Comparison of ENCODE assay signal across 8 mouse cellular contexts in the genomic region with DNA sequence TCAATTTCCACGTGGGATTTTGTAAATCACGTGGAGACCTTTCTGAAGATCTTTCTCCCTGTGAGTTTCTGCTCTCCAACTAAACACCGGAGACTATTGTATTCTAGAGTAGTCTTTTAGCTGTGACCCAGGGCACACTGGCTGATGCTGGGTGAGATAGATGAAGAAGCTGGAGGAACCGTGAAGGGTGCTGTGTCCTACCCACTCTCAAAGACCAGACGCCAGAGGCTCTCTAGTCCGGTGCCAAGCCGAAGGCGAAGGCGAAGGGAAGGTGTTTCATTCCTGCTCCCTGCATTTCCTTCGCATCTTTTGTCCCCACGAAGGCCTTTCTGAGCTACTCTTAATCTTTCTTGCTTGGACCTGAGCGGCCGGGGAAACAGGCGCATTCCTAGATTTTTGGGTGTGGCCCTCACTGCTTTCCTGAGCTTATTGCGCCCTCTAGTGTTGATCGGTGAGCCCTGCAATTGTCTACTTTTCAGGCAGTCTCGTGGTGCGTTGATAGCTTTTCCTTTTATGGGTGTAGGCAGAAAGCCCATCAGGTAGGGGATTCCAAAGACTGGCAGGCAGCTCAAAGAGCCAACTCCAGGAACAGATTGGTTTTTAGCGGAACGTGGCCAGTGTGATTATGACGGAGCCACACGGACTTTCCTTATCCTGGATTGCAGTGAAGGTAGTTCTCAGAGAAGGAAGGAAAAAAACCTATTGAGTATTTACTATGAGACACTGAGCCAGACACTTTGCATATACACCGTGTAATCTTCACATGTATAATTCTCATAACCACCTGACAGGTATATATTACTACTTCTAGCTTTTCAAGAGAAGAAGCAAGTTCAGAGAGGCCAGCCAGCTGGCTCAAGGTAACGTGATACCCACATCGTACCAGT. TPM values are rescaled to one million over a fixed set of nuclear protein-coding genes. Genes with fewer than 3 reads are reported as not detected.
DNase-seq lines count a peak whose midpoint lies in the region; ATAC-seq and TF ChIP-seq lines count a peak whose summit lies in the region.

No protein-coding gene starts in this region.

- H3K27me3 ChIP-seq in embryonic facial prominence, embryonic 13.5 days, result no peaks in the 10 kb centered on the region; the same call in 1 of the 2 replicates
- H3K27me3 ChIP-seq in limb, embryonic 15.5 days, result no peaks in the 10 kb centered on the region
- H3K27me3 ChIP-seq in midbrain, postnatal 0 days (ENCODE audit: insufficient read depth, low read length), result no peaks in the 10 kb centered on the region

- WGBS in embryonic facial prominence, embryonic 13.5 days, result 12% methylated on average over 25 of the region's 25 CpGs
- 12% methylated on average over 25 of the region's 25 CpGs for WGBS in limb, embryonic 15.5 days
- 16% methylated on average over 25 of the region's 25 CpGs for WGBS in midbrain, postnatal 0 days

- DNase-seq in 416B (ENCODE audit: low read depth), result peak; percentile 88
- DNase-seq in adrenal gland, postnatal 4 days (ENCODE audit: low spot score in 2 of 2), result peak; percentile 42 to 61
- peak; percentile 78 to 88 for DNase-seq in heart, adult 9 months (ENCODE audit: low spot score in 2 of 2)
- DNase-seq in kidney, adult 9 months, result peak; percentile 87
- peak; percentile 90 for DNase-seq in midbrain, postnatal 0 days (ENCODE audit: low spot score)
- DNase-seq in spleen, postnatal 10 days (ENCODE audit: low spot score in 2 of 2), result peak; percentile 32 to 64

- H3K4me2 ChIP-seq in embryonic facial prominence, embryonic 13.5 days, result peak overlapping the region; percentile 56
- peak overlapping the region; percentile 48 for H3K4me2 ChIP-seq in limb, embryonic 15.5 days
- peak overlapping the region; percentile 56 for H3K4me2 ChIP-seq in midbrain, postnatal 0 days (ENCODE audit: low read depth, low read length, poor library complexity, severe bottlenecking)

- peak overlapping the region; percentile 59; the same call in 1 of the 2 replicates for H3K9ac ChIP-seq in embryonic facial prominence, embryonic 13.5 days
- no peak overlapping the region for H3K9ac ChIP-seq in limb, embryonic 15.5 days
- H3K9ac ChIP-seq in midbrain, postnatal 0 days (replicated peaks; ENCODE audit: low read length, poor library complexity, severe bottlenecking), result peak overlapping the region; percentile 42; the same call in 1 of the 2 replicates

- no peak for ATAC-seq in embryonic facial prominence, embryonic 13.5 days (ENCODE audit: insufficient number of reproducible peaks, insufficient read depth, low FRiP score, low TSS enrichment, low read depth)
- ATAC-seq in limb, embryonic 15.5 days (ENCODE audit: insufficient number of reproducible peaks, low FRiP score, low TSS enrichment, low read depth), result no peak
- ATAC-seq in midbrain, postnatal 0 days (ENCODE audit: low FRiP score), result peak; percentile 32

- peaks cover 6% of the 10 kb centered on the region for H3K4me1 ChIP-seq in embryonic facial prominence, embryonic 13.5 days
- H3K4me1 ChIP-seq in limb, embryonic 15.5 days, result peaks cover 15% of the 10 kb centered on the region
- H3K4me1 ChIP-seq in midbrain, postnatal 0 days (ENCODE audit: insufficient read depth, low read length), result 0 out of 2 replicates have a peak, but pooled peaks cover under 1% of the 10 kb centered on the region

- H3K36me3 ChIP-seq in embryonic facial prominence, embryonic 13.5 days, result no peaks in the 10 kb centered on the region
- H3K36me3 ChIP-seq in limb, embryonic 15.5 days, result no peaks in the 10 kb centered on the region
- no peaks in the 10 kb centered on the region for H3K36me3 ChIP-seq in midbrain, postnatal 0 days (ENCODE audit: insufficient read depth, low read length)

- H3K27ac ChIP-seq in embryonic facial prominence, embryonic 13.5 days, result no peak overlapping the region
- H3K27ac ChIP-seq in limb, embryonic 15.5 days, result no peak overlapping the region
- peak overlapping the region; percentile 7; the same call in 1 of the 2 replicates for H3K27ac ChIP-seq in midbrain, postnatal 0 days (ENCODE audit: low read depth, low read length)

- peak; percentile 99 for TF ChIP-seq CTCF in midbrain, postnatal 0 days (IDR thresholded peaks at IDR 0.05)

- H3K4me3 ChIP-seq in embryonic facial prominence, embryonic 13.5 days, result peak overlapping the region; percentile 30
- peak overlapping the region; percentile 24 for H3K4me3 ChIP-seq in limb, embryonic 15.5 days
- H3K4me3 ChIP-seq in midbrain, postnatal 0 days (ENCODE audit: low read depth, low read length), result peak overlapping the region; percentile 25; the same call in 1 of the 2 replicates

- no peaks in the 10 kb centered on the region for H3K9me3 ChIP-seq in embryonic facial prominence, embryonic 13.5 days
- no peaks in the 10 kb centered on the region for H3K9me3 ChIP-seq in limb, embryonic 15.5 days
- H3K9me3 ChIP-seq in midbrain, postnatal 0 days (ENCODE audit: low read length), result no peaks in the 10 kb centered on the region

RNA-seq across cellular contexts. Expression of a gene that starts 5.9 kb away (rescaled TPM):
- total RNA-seq in adrenal gland, postnatal 4 days (2021), result 10 to 100 TPM; 26.6 to 32.0 TPM
- polyA plus RNA-seq in embryonic facial prominence, embryonic 13.5 days (2015; fragmentation: Nextera tagmentation; extraction: Ambion mirVana), result 40.4 and 40.5 TPM in 2 replicates
- 28.1 and 28.7 TPM in 2 replicates for polyA plus RNA-seq in limb, embryonic 15.5 days (2015; fragmentation: Nextera tagmentation; extraction: Ambion mirVana)
- 34.1 and 36.7 TPM in 2 replicates for total RNA-seq in midbrain, postnatal 0 days (2014; rRNA removed)
- 41.9 and 45.7 TPM in 2 replicates for polyA plus RNA-seq in midbrain, postnatal 0 days (2015; fragmentation: Nextera tagmentation; extraction: Ambion mirVana)

RNA-seq across cellular contexts. Expression of a gene that starts 7.8 kb away (rescaled TPM):
- not detected for total RNA-seq in adrenal gland, postnatal 4 days (2021)
- not detected in 2 replicates for polyA plus RNA-seq in embryonic facial prominence, embryonic 13.5 days (2015; fragmentation: Nextera tagmentation; extraction: Ambion mirVana)
- not detected in 2 replicates for polyA plus RNA-seq in limb, embryonic 15.5 days (2015; fragmentation: Nextera tagmentation; extraction: Ambion mirVana)
- not detected in 2 replicates for total RNA-seq in midbrain, postnatal 0 days (2014; rRNA removed)
- not detected in 2 replicates for polyA plus RNA-seq in midbrain, postnatal 0 days (2015; fragmentation: Nextera tagmentation; extraction: Ambion mirVana)
